Mouse (Mus musculus): Measurements from ENCODE around the gene Nfkb2.

The Nfkb2 gene

GRCm38 (mm10) chr19:46304216-46304841 lies at the start of gene Nfkb2:
TSS of gene Nfkb2 (plus strand) at chr19:46304320.
- DNase-seq (ENCODE audit: low read depth, low spot score), result no peak

GRCm38 (mm10) chr19:46264762-46265161 lies 39.4 kb upstream of the Nfkb2 start:
- DNase-seq (ENCODE audit: low read depth, low spot score), result no peak

- no peak for DNase-seq (ENCODE audit: low read depth, low spot score)
These were observed 28.8 kb upstream of the Nfkb2 start for GRCm38 (mm10) chr19:46275307-46275706.

GRCm38 (mm10) chr19:46282081-46282849 lies 21.9 kb upstream of the Nfkb2 start:
- DNase-seq (ENCODE audit: low read depth, low spot score), result no peak

- DNase-seq (ENCODE audit: low read depth, low spot score), result no peak
These were observed 19.4 kb upstream of the Nfkb2 start for GRCm38 (mm10) chr19:46284686-46285085.

- DNase-seq (ENCODE audit: low read depth, low spot score), result no peak
These were observed 18.5 kb upstream of the Nfkb2 start for GRCm38 (mm10) chr19:46285631-46286030.

- no peak for DNase-seq (ENCODE audit: low read depth, low spot score)
These were observed 18.1 kb upstream of the Nfkb2 start for GRCm38 (mm10) chr19:46286047-46286446.

- DNase-seq (ENCODE audit: low read depth, low spot score), result no peak
These were observed 17.2 kb upstream of the Nfkb2 start for GRCm38 (mm10) chr19:46286926-46287325.

GRCm38 (mm10) chr19:46287566-46287965 lies 16.6 kb upstream of the Nfkb2 start:
- no peak for DNase-seq (ENCODE audit: low read depth, low spot score)

GRCm38 (mm10) chr19:46290535-46291105 lies 13.5 kb upstream of the Nfkb2 start:
- DNase-seq (ENCODE audit: low read depth, low spot score), result no peak

- no peak for DNase-seq (ENCODE audit: low read depth, low spot score)
These were observed 7.2 kb upstream of the Nfkb2 start for GRCm38 (mm10) chr19:46296938-46297337.

GRCm38 (mm10) chr19:46300294-46301045 lies 3.6 kb upstream of the Nfkb2 start:
- DNase-seq (ENCODE audit: low read depth, low spot score), result no peak

- DNase-seq (ENCODE audit: low read depth, low spot score), result no peak
These were observed 1.6 kb upstream of the Nfkb2 start for GRCm38 (mm10) chr19:46302551-46302950.

- no peak for DNase-seq (ENCODE audit: low read depth, low spot score)
These were observed 587 bp upstream of the Nfkb2 start for GRCm38 (mm10) chr19:46303251-46304215.

- DNase-seq (ENCODE audit: low read depth, low spot score), result no peak
These were observed 801 bp downstream of the Nfkb2 start for GRCm38 (mm10) chr19:46304908-46305333.

GRCm38 (mm10) chr19:46305432-46306267 lies 1.5 kb downstream of the Nfkb2 start:
- no peak for DNase-seq (ENCODE audit: low read depth, low spot score)

- DNase-seq (ENCODE audit: low read depth, low spot score), result no peak
These were observed 2.1 kb downstream of the Nfkb2 start for GRCm38 (mm10) chr19:46306268-46306610.

- DNase-seq (ENCODE audit: low read depth, low spot score), result no peak
These were observed 2.7 kb downstream of the Nfkb2 start for GRCm38 (mm10) chr19:46306751-46307289.

- DNase-seq (ENCODE audit: low read depth, low spot score), result no peak
These were observed 3.7 kb downstream of the Nfkb2 start for GRCm38 (mm10) chr19:46307781-46308180.

GRCm38 (mm10) chr19:46308303-46308702 lies 4.2 kb downstream of the Nfkb2 start:
- no peak for DNase-seq (ENCODE audit: low read depth, low spot score)
